Mouse (Mus musculus) frontal cortex, adult (tissue): Measurements from ENCODE around the gene Cox20.
"Not testable (repeated sequence)": the region's sequence is repeated elsewhere in the genome, so short reads cannot be mapped to it uniquely, and the experiment has no call there.

ENCODE experiments used
- ATAC-seq: cut with Nextera tagmentation; 2 replicates; pipeline ENCODE4 v1.9.2; 2017; ENCODE audit warnings: mild to moderate bottlenecking, moderate library complexity, mixed read lengths; ENCODE audit not compliant: low TSS enrichment

Cox20 gene

DNA sequence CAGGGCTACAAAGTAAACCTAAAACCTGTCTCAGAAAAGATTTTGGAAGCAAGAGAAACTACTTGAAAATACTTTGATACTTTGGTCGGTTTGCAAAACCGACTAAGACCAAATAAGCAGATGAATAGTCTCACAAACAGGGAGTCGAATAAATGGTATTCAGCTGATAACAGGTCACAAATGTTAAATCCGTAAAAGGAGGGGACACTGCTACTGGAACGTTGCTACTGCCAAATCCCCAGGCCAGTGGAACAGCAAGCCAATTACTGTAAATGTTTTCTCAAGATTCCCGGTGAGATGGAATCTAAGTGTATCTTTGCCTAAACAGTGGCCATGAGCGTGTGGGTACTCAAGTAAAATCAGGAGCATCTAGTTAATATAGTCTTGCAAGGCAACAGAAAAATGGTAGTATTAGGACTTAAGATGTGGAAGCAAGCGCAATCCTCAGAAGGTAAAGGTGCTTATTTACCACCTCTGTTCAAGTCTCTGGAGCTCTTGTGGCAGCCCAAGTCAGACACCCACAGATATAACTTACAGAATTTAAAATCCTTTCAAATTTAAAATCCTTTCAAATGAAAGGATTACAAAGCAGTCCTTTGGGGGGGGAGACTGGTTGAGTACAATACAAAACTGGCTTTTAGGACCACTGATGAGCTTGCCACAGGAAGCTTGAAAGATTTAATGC is 1.2 kb downstream of the Cox20 start:
- ATAC-seq: no peak

DNA sequence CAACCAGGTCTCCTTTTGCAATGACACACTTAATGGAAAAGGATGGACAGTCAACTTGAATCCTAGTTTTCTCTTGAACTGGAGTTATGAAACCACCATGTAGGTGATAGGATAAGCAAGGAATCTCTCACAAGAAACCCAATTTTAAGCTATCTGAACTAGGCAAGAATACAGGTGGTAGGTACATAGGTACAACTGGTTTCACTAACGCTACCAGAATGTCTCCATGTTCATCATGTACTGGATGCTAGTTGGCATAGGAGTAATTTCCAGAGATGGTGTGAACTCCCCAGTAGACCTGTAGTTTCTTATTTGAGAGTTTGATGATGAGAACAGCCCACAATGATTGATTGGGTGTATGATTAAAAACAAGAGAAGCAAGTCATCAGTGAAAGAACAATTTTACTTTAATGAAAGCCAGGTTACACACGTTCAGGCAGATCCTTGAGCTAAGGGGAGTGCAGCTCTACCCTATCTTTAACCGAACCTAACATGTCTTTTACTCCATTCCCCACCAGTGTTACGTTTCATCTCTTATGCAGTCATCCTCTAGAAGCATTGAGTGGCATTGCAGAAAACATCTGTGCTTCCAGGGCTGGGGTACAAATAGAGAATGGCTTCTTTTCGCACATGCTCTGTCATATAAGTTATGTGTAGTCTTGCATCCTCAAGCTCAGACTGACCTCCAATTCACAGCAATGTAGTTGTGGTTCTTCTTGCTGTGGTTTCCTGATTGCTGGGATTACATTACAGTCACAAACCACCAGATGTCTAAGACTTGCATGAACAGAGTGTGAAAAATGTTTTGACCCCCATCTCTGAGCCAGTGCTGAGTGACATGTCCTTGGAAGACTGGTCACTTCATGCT is 2.0 kb downstream of the Cox20 start:
- no peak for ATAC-seq

- no peak for ATAC-seq
Observed at GRCm38 (mm10) chr1:178321730-178322357, 2.9 kb downstream of the Cox20 start.

DNA sequence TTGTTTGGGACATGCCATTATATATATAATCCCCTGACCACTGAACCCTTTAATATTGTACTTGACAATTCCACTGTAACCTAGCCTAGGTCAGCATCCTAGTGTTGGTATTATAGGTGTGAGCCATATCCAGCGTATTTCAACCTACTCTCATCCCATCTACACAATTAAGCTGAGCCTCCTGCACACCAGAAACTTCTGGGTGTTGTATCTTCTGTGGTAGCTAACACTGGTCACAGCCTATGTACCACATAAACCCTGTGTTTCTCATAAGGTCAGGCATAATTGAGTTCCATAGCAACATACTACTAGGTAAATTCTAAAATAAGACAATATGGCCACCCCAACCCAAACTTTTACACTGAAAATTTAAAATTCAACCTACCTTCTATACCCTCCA is 4.3 kb downstream of the Cox20 start:
- no peak for ATAC-seq

- ATAC-seq: no peak
Observed at GRCm38 (mm10) chr1:178324568-178324967, 5.6 kb downstream of the Cox20 start.

DNA sequence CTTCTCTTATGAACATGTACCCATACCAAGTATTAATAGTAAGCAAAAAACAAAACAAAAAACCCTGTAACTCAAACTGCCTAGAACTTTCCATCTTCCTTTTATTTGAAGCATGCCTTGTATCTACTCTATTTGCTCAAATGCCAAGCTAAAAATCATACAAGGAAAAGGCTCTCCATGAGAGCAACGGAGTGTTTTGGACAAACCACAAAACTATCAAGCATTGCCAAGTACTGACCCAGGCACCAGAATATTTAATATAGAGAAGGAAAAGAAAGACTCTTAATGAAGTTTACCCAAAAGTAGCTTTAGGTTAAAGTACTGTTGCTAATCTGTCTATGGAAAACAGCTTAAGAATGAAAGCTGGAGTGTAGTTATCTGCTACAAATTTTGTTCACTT is 7.4 kb downstream of the Cox20 start:
- no peak for ATAC-seq

- no peak for ATAC-seq
Observed at GRCm38 (mm10) chr1:178326950-178327349, 8.0 kb downstream of the Cox20 start.

- no peak for ATAC-seq
Observed at GRCm38 (mm10) chr1:178329017-178329416, 10.1 kb downstream of the Cox20 start.

GRCm38 (mm10) chr1:178329946-178330345 is 11.0 kb downstream of the Cox20 start:
- ATAC-seq: no peak

GRCm38 (mm10) chr1:178335860-178336261 is 16.9 kb downstream of the Cox20 start:
- ATAC-seq: no peak

DNA sequence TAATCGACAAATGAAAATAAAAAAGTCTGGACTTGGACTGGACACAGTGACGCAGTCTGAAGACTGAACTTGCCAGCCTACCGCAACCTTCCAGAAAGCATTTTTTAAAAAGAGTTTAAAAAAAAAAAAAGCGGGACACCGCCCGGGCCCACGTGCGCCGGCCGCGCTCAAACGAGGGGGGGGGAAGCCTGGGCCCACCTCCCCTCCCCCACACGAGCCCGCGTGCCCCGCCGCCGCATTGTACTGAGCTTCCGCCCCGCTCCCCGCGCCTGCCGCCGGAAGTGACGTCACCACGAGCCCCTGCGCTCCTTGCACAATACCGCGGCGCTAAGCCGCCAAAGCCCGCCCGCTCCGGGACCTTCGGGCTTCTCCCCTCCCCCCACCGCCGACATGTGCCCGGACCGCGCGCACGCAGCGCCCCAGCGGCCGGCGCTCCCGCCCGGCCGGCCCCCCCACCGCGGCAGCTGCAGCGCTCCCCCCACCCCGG is 17.4 kb downstream of the Cox20 start:
- ATAC-seq: peak; percentile 64

DNA sequence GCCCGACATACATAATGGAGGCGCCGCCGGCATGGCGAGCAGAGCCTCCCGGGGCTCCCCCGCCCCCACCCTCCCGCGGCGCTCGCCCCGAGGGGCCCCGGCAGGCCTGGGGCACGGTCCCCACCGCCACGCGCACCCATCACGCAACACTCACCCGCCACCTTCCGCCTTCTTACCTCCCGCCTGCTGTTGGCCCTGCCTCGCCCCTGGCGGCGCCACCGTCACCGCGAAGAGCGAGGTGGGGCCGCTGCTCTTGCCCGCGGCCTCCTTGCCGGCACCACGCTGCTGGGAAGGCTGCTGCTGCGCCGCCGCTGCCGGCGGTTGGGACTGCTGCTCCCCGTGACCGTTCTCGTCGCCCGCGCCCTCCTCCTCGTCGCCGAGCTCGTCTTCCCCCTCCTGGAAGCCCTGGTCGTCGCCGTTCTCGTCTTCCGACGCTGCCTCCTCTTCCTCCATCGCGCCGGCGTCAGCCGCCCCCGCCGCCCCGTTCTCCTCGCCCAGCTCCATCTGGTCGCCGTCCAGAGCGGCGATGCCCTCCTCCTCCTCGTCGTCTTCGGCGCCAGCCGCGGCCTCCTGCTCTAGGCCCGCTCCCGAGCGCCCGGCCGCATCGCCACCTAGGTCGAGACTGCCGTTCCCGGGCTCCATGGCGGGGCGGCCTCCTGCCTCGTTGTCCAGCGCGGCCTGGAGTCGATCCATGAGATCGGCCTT is 18.0 kb downstream of the Cox20 start:
- peak; percentile 41 for ATAC-seq

DNA sequence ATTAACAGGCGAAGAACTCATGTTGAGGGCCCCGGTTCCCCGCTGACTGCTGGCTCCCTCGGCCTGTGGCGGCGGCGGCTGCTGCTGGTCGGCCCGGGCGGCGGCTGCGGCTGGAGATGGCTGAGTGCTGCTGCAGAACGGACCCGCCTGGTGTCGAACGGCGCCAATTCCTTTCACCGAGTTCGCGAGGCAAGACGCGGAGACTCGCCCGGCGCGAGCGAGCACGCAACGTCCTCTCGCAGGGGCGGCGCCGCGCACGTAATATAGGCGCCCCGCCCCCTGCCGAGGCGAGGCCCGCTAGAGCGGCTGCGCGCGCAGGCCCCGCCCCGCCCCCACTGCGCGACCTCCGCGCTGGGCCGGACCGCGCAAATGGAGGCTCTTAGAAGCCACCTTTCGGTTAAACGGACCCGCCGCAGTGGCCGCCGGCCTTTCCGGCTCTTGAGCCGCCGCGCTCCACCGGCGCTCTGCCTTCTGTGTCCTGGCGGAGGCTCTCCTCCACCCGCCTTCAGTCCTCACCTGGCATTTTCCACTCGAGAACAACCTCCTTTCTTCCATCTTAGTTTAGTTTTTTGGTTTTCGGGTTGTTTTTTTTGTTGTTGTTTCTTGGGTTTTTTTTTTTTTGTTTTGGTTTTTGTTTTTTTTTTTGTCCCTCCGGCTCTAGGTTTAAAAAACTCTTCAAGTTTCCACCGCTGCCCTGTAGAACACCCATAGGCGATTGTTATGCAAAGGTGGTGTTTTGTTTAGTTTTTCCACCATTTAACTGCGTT is 18.8 kb downstream of the Cox20 start, which contains the start of gene Hnrnpu:
Hnrnpu (minus strand) TSS at position 247 of the 767 bp plus-strand sequence.
- ATAC-seq: peak; percentile 86

DNA sequence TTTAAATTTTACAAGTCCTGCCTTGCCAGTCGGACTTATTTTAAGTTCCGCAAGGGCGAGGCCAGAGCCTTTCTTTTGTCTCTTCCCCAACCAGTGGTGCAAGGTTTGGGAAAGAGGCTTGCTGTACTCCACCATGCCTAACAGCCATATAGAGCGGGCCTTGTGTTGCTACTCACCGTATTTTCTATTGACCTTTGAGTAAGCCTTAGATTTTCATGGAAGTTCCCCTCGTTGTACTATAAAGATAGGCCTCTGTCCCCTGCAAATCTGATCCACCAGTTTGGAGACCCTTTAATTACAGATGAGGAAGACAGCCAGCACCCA is 19.4 kb downstream of the Cox20 start:
- ATAC-seq: no peak

DNA sequence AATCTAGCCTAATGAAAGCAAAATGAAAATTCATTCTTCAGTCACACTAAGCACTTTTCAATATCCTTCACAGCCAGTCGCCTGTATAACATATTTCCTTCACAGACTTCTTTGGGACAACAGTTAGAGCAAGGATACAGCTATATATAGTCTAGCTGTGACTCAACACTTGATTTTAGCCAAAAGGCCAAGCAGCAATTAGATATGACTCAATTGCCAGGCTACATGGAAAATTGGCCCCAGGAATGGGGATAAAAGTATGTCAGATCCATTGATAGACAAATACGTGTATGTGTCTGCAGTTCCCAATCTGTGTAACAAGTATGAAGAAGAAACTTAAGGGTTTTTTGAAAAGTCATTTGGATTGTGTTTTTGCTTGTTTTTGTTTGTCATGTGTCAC is 21.3 kb downstream of the Cox20 start:
- ATAC-seq: no peak

DNA sequence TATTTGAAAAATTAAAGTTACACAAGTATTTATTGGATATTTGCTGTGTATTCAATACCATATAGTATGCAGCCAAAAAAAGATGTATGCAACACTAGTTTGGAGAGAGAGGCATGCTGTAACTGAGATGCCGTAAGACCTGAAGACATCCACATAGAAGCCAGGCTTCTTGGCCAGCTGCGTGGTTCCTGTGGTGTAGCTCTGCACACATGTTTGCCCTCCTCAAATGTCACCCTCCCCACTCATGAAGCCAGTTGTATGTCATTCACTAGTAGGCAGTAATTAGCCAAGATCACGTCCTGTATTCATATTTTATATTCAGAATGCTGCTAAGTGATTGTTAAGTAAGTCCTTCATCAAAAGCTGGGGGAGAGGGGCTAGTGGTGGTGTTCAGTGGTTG is 22.5 kb downstream of the Cox20 start:
- ATAC-seq: no peak

GRCm38 (mm10) chr1:178342063-178342462 is 23.1 kb downstream of the Cox20 start:
- no peak for ATAC-seq

- no peak for ATAC-seq
Observed at GRCm38 (mm10) chr1:178342612-178343011, 23.7 kb downstream of the Cox20 start.

DNA sequence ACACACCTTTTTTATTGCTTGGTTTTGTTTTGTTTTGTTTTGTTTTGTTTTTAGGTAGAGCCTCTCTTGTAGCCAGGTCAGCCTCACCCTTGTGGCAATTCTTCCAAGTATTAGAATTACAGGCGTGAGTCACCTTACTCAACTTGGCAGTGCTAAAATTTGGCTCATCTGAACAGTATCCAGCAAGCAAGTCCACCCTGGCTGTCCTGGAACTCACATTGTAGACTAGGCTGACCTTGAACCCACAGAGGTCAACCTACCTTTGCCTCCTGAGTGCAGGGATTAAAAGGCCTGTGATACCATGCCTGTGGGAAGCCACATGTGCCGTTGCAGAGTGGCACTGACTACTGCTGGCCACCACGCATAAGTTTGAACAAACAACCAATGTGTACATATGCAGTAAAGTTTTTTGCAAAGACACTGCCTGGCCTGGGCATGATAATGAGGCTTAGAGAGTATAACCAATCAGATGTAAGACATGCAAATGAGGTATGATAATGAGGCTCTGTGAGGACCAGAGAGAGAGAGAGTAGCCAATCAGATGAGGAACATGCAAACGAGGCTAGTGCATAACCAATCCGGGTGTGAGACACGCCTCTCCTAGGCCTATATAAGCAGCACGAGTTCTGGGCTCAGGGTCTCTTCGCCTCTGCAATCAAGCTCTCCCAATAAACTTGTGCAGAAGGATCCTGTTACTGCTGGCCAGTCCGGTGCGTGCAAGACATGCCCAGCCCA is 25.3 kb downstream of the Cox20 start:
- not testable (repeated sequence) for ATAC-seq

GRCm38 (mm10) chr1:178350792-178351191 is 31.9 kb downstream of the Cox20 start:
- no peak for ATAC-seq
